Mouse (Mus musculus) liver, embryonic 14.5 days (tissue): Measurements from ENCODE around the gene Ntm.

Source experiments
- CTCF ChIP-seq: IDR thresholded peaks from 2 replicates; pipeline ENCODE4 v1.5.1; 2016; ENCODE audit warnings: antibody characterized with exemption, low read depth, control low read depth
- EP300 ChIP-seq: IDR thresholded peaks from 2 replicates; pipeline ENCODE4 v1.6.1; 2016; ENCODE audit warnings: antibody characterized with exemption, low read depth

DNA sequence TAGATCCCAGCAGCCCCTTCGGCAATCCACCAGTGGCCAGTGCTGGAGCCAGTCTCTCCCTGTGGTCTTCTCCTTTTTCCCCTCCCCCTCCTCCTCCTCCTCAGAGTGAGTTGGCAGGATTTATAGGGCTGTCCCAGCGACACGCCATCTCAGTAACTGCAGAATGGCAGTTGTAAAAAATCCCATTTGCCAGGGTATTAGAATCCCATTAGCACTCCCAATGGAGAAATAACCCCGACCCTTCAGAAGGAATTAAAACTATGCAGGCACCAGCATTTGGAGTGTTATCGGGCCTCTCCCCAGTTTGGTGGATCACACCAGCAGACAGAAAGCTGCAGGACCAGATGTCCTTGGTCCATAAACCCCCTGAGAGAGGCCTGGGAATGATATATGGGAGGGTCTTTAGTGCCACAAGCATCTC, 135.7 kb downstream of the Ntm start:
- TF ChIP-seq CTCF: no peak
- TF ChIP-seq EP300: no peak
